Mouse (Mus musculus): Measurements from ENCODE around the gene Etl4. TPM values are rescaled to one million over a fixed set of nuclear protein-coding genes. Genes with fewer than 3 reads are reported as not detected.

Etl4 gene
- polyA plus RNA-seq, 1 experiment: 45.6 TPM

GRCm38 (mm10) chr2:20446180-20446579 is 536.6 kb downstream of the Etl4 start:
- no peak for DNase-seq
- no peak for TF ChIP-seq POLR2A (IDR thresholded peaks at IDR 0.05; ENCODE audit: borderline replicate concordance, extremely low read depth, low read depth, low read length)
- no peak for TF ChIP-seq CTCF (IDR thresholded peaks at IDR 0.05; ENCODE audit: insufficient read depth, low read length)
- WGBS: 56% methylated on average over 4 of the region's 4 CpGs
- H3K4me3 ChIP-seq (replicated peaks; ENCODE audit: extremely low read depth, low read depth, low read length): no peak overlapping the region
- peaks cover 12% of the 10 kb centered on the region for H3K4me1 ChIP-seq (ENCODE audit: control insufficient read depth, insufficient read depth, low read length)

- no peak for DNase-seq
- TF ChIP-seq CTCF (IDR thresholded peaks at IDR 0.05; ENCODE audit: insufficient read depth, low read length): no peak
- no peak for TF ChIP-seq POLR2A (IDR thresholded peaks at IDR 0.05; ENCODE audit: borderline replicate concordance, extremely low read depth, low read depth, low read length)
- Histone ChIP-seq H3K4me1 (ENCODE audit: control insufficient read depth, insufficient read depth, low read length) (peaks cover under 1% of the 10 kb centered on the region; the same call in 1 of the 2 replicates), H3K4me3 (replicated peaks; ENCODE audit: extremely low read depth, low read depth, low read length) (no peak overlapping the region)
- 30% methylated on average over 3 of the region's 3 CpGs for WGBS
Measured at GRCm38 (mm10) chr2:20450945-20451344, 541.4 kb downstream of the Etl4 start.

GRCm38 (mm10) chr2:20453506-20454206 is 544.1 kb downstream of the Etl4 start:
- WGBS: 57% methylated on average over 3 of the region's 3 CpGs
- DNase-seq: no peak
- TF ChIP-seq POLR2A (IDR thresholded peaks at IDR 0.05; ENCODE audit: borderline replicate concordance, extremely low read depth, low read depth, low read length) (no peak), CTCF (IDR thresholded peaks at IDR 0.05; ENCODE audit: insufficient read depth, low read length) (no peak)
- no peaks in the 10 kb centered on the region for H3K4me1 ChIP-seq (ENCODE audit: control insufficient read depth, insufficient read depth, low read length)
- no peak overlapping the region for H3K4me3 ChIP-seq (replicated peaks; ENCODE audit: extremely low read depth, low read depth, low read length)

GRCm38 (mm10) chr2:20479199-20479598 is 569.6 kb downstream of the Etl4 start:
- Histone ChIP-seq H3K4me3 (replicated peaks; ENCODE audit: extremely low read depth, low read depth, low read length) (no peak overlapping the region), H3K4me1 (ENCODE audit: control insufficient read depth, insufficient read depth, low read length) (no peaks in the 10 kb centered on the region)
- TF ChIP-seq CTCF (IDR thresholded peaks at IDR 0.05; ENCODE audit: insufficient read depth, low read length) (no peak), POLR2A (IDR thresholded peaks at IDR 0.05; ENCODE audit: borderline replicate concordance, extremely low read depth, low read depth, low read length) (no peak)
- DNase-seq: no peak
- 79% methylated on average over 2 of the region's 2 CpGs for whole genome bisulfite sequencing

GRCm38 (mm10) chr2:20486137-20486788 is 576.7 kb downstream of the Etl4 start:
- TF ChIP-seq POLR2A (IDR thresholded peaks at IDR 0.05; ENCODE audit: borderline replicate concordance, extremely low read depth, low read depth, low read length) (no peak), CTCF (IDR thresholded peaks at IDR 0.05; ENCODE audit: insufficient read depth, low read length) (no peak)
- 33% methylated on average over 2 of the region's 2 CpGs for WGBS
- H3K4me3 ChIP-seq (replicated peaks; ENCODE audit: extremely low read depth, low read depth, low read length): no peak overlapping the region
- DNase-seq: no peak
- H3K4me1 ChIP-seq (ENCODE audit: control insufficient read depth, insufficient read depth, low read length): no peaks in the 10 kb centered on the region

- Histone ChIP-seq H3K4me1 (ENCODE audit: control insufficient read depth, insufficient read depth, low read length) (no peaks in the 10 kb centered on the region), H3K4me3 (replicated peaks; ENCODE audit: extremely low read depth, low read depth, low read length) (no peak overlapping the region)
- TF ChIP-seq POLR2A (IDR thresholded peaks at IDR 0.05; ENCODE audit: borderline replicate concordance, extremely low read depth, low read depth, low read length) (no peak), CTCF (IDR thresholded peaks at IDR 0.05; ENCODE audit: insufficient read depth, low read length) (no peak)
- no peak for DNase-seq
- 52% methylated on average over 3 of the region's 3 CpGs for WGBS
Measured at GRCm38 (mm10) chr2:20489090-20489489, 579.5 kb downstream of the Etl4 start.

- no peak for DNase-seq
- Histone ChIP-seq H3K4me3 (replicated peaks; ENCODE audit: extremely low read depth, low read depth, low read length) (no peak overlapping the region), H3K4me1 (ENCODE audit: control insufficient read depth, insufficient read depth, low read length) (no peaks in the 10 kb centered on the region)
- WGBS: 60% methylated on average over 2 of the region's 2 CpGs
- TF ChIP-seq POLR2A (IDR thresholded peaks at IDR 0.05; ENCODE audit: borderline replicate concordance, extremely low read depth, low read depth, low read length) (no peak), CTCF (IDR thresholded peaks at IDR 0.05; ENCODE audit: insufficient read depth, low read length) (no peak)
Measured at GRCm38 (mm10) chr2:20492125-20492524, 582.5 kb downstream of the Etl4 start.

GRCm38 (mm10) chr2:20493806-20494205 is 584.2 kb downstream of the Etl4 start:
- DNase-seq: no peak
- Histone ChIP-seq H3K4me3 (replicated peaks; ENCODE audit: extremely low read depth, low read depth, low read length) (no peak overlapping the region), H3K4me1 (ENCODE audit: control insufficient read depth, insufficient read depth, low read length) (no peaks in the 10 kb centered on the region)
- WGBS: 81% methylated on average over 2 of the region's 2 CpGs
- TF ChIP-seq POLR2A (IDR thresholded peaks at IDR 0.05; ENCODE audit: borderline replicate concordance, extremely low read depth, low read depth, low read length) (no peak), CTCF (IDR thresholded peaks at IDR 0.05; ENCODE audit: insufficient read depth, low read length) (no peak)

- WGBS: 7% methylated on average over 3 of the region's 3 CpGs
- no peaks in the 10 kb centered on the region for H3K4me1 ChIP-seq (ENCODE audit: control insufficient read depth, insufficient read depth, low read length)
- TF ChIP-seq POLR2A (IDR thresholded peaks at IDR 0.05; ENCODE audit: borderline replicate concordance, extremely low read depth, low read depth, low read length) (no peak), CTCF (IDR thresholded peaks at IDR 0.05; ENCODE audit: insufficient read depth, low read length) (peak; percentile 89)
- no peak overlapping the region for H3K4me3 ChIP-seq (replicated peaks; ENCODE audit: extremely low read depth, low read depth, low read length)
- no peak for DNase-seq
Measured at GRCm38 (mm10) chr2:20494666-20495065, 585.1 kb downstream of the Etl4 start.

Data from lung, adult 2 months (tissue).